Mouse (Mus musculus) neural tube, postnatal 0 days (tissue): ENCODE results near the gene Gm10188. TPM values are rescaled to one million over a fixed set of nuclear protein-coding genes. Genes with fewer than 3 reads are reported as not detected.

Experiments used
- microRNA counts: library from miRNA; unstranded; fragments of <30 nt; microRNA quantifications from one replicate; lab custom pipeline; 2015
- microRNA-seq: library from miRNA; unstranded; fragments of <30 nt; microRNA quantifications from one replicate; pipeline ENCODE4, GENCODE M21; 2016
- polyA plus RNA-seq: library from polyadenylated mRNA; unstranded; fragments of >200 nt; fragmentation: Nextera tagmentation; extraction: Ambion mirVana; gene quantifications from 2 replicates; pipeline ENCODE4 v1.2.1, GENCODE M21; 2015

Gene Gm10188
- polyA plus RNA-seq = 0.45 and 0.57 TPM in 2 replicates

DNA sequence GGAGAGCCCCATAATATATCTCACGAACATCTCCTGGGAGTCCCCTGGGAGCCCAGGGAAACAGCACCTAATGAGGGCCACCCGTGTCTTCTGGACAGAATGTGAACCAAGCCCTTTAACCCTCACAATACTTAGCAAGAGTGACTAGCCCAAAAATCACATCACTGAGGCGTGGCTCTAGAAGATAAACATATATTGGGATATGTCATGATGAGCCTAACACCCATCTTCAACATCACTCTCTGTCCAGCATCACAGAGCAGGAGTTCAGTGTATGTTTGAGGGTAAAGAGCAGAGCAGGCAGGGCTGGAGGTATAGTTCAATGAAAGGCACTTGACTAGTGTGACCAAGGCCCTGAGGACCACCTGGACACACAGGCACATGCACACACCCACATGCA is at the start of gene Gm10188:
TSS of gene Gm10188 (minus strand) at position 101 of the 400 bp plus-strand sequence.

DNA sequence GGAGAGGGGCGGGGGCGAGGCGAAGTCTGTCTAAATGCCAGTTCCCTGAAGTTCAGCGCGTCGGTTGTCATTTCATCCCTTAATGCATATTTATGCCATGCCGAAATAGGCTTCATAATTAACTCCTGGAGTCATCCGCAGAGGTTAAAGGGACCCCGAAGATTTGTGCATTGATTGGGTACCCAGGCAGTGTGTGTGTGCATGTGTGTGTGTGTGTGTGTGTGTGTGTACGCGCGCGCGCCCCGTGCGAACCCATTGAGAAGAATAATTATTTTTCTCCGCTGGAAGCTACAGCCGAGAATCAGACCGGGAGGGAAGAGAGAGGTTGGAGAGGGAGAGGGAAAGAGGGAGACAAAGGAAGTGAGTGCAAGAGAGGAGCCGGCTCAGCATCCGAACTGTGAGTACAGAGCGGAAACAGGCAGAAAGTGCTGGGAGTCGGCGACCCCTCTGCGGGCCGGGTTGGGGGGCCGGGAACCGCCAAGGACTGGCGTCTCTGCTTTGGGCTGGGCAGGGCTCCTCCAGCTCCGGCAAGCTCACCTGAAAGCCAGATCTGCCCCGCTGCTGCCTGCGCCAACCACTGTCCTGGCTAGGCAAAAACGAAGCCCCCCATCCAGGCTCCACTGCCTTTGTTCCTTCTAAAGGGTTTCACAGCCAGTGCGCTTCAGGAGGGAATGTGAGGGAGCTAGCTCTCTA is 38.3 kb downstream of the Gm10188 start, which contains the start of the genes Lemd1 and AC124108.1:
TSS of gene Lemd1 (plus strand) at position 339 of the 693 bp plus-strand sequence.
TSS of gene AC124108.1 (plus strand) at position 365 of the 693 bp plus-strand sequence.

MicroRNAs encoded within 50 kb of the gene (microRNA counts, 519-probe panel; counts per million panel counts)
- 4,619 counts per million, percentile 52 among the panel's probes with 10 or more counts for microRNA mmu-miR-135b (lab: Ali Mortazavi, UCI)

Small RNA genes lying within 50 kb of the gene (microRNA-seq; reads per million reads assigned to microRNA genes)
- gene Mir135b = 4,821 reads per million, percentile 90 among the genes with 10 or more reads in this experiment

Other genes with a start within 250 kb of the Gm10188 start
- 8.7 and 9.4 TPM in 2 replicates for gene Elk4, start 222.2 kb downstream of the Gm10188 start, polyA plus RNA-seq
- 11.2 and 12.0 TPM in 2 replicates for gene Mfsd4a, start 161.7 kb downstream of the Gm10188 start, polyA plus RNA-seq
- 0.98 and 2.4 TPM in 2 replicates for gene Cdk18, start 90.1 kb downstream of the Gm10188 start, polyA plus RNA-seq
- 10.9 and 12.7 TPM in 2 replicates for gene Lemd1, start 38.3 kb downstream of the Gm10188 start, polyA plus RNA-seq
- gene AC124108.1, start 38.3 kb downstream of the Gm10188 start, polyA plus RNA-seq = 0.53 and 0.79 TPM in 2 replicates
- 11.6 and 11.7 TPM in 2 replicates for gene Klhdc8a, start 68.9 kb upstream of the Gm10188 start, polyA plus RNA-seq
- gene Nuak2, start 86.4 kb upstream of the Gm10188 start, polyA plus RNA-seq = 4.5 and 4.7 TPM in 2 replicates
- gene Tmcc2, start 161.5 kb upstream of the Gm10188 start, polyA plus RNA-seq = 33.5 and 35.3 TPM in 2 replicates
- gene Dstyk, start 187.8 kb upstream of the Gm10188 start, polyA plus RNA-seq = 6.4 and 6.8 TPM in 2 replicates
- gene Rbbp5, start 247.6 kb upstream of the Gm10188 start, polyA plus RNA-seq = 23.6 and 24.6 TPM in 2 replicates